Mouse (Mus musculus) CH12.LX (cell line): ENCODE measurements at regions not wholly inside any gene's neighbourhood (a gene's known extent, or its start where the extent isn't known, plus 50 kb on each side); places are given as distances from the start of the nearest gene placed in this dataset.

Source experiments
- DNase-seq: peaks from one replicate; pipeline ENCODE4 v3.0.0-alpha.2; 2013; ENCODE audit errors: extremely low read depth
- H3K27ac ChIP-seq: 2 replicates; pipeline ENCODE4 v1.5.1; 2012; ENCODE audit warnings: low read depth, mild to moderate bottlenecking, control low read depth, moderate library complexity; ENCODE audit not compliant: insufficient read depth
- H3K27me3 ChIP-seq: replicated peaks from 2 replicates; pipeline ENCODE3; 2012; ENCODE audit warnings: inconsistent platforms
- H3K36me3 ChIP-seq, 2 experiments: replicated peaks in 1 of 2; 2 replicates each; pipeline versions ENCODE3 to v1.6.1; 2012; ENCODE audit warnings: inconsistent platforms in 1 of 2, low read length in 1 of 2, mild to moderate bottlenecking in 1 of 2, mixed read lengths in 1 of 2, moderate library complexity in 1 of 2; ENCODE audit not compliant: control insufficient read depth in 1 of 2, insufficient read depth in 1 of 2
- H3K4me1 ChIP-seq, 2 experiments: 2 replicates each; pipeline ENCODE4 v1.6.1; 2012; ENCODE audit warnings: inconsistent platforms in 1 of 2, moderate library complexity in 1 of 2; ENCODE audit not compliant: insufficient read depth in 2 of 2, control insufficient read depth in 1 of 2
- H3K4me2 ChIP-seq: 2 replicates; pipeline ENCODE4 v1.6.1; 2012; ENCODE audit warnings: low read depth, mild to moderate bottlenecking, control low read depth; ENCODE audit not compliant: poor library complexity, insufficient read depth, severe bottlenecking
- H3K4me3 ChIP-seq, 3 experiments: fragments of 150-350 bp in 1 of 3; sonication (generic) in 1 of 3; replicated peaks in 1 of 3; 2 replicates each; pipeline versions ENCODE3 to v1.5.1; 2011 to 2012; ENCODE audit warnings: low read depth in 2 of 3, low read length in 2 of 3, mild to moderate bottlenecking in 2 of 3, moderate library complexity in 2 of 3, control low read depth in 1 of 3, improper control_type of control experiment in 1 of 3, inconsistent platforms in 1 of 3, mixed read lengths in 1 of 3; ENCODE audit not compliant: poor library complexity in 1 of 3
- H3K79me2 ChIP-seq: replicated peaks from 2 replicates; pipeline ENCODE4 v1.6.1; 2012; ENCODE audit warnings: mild to moderate bottlenecking, moderate library complexity; ENCODE audit not compliant: control insufficient read depth, poor library complexity, insufficient read depth, severe bottlenecking; ENCODE audit errors: extremely low read depth
- H3K9ac ChIP-seq: 2 replicates; pipeline ENCODE4 v1.6.1; 2012; ENCODE audit warnings: low read depth, mild to moderate bottlenecking, control low read depth, moderate library complexity; ENCODE audit not compliant: insufficient read depth
- H3K9me3 ChIP-seq: replicated peaks from 2 replicates; pipeline ENCODE3; 2012; ENCODE audit warnings: low read length, inconsistent platforms, mixed read lengths
- CHD1 ChIP-seq: IDR thresholded peaks from 2 replicates; pipeline ENCODE4 v1.6.1; 2012; ENCODE audit warnings: low read depth, low read length, improper control_type of control experiment, inconsistent platforms
- E2F4 ChIP-seq: IDR thresholded peaks from 2 replicates; pipeline ENCODE4 v1.6.1; 2011; ENCODE audit warnings: low read depth, low read length, improper control_type of control experiment; ENCODE audit not compliant: insufficient replicate concordance
- ETS1 ChIP-seq: conservative IDR thresholded peaks from 2 replicates; pipeline ENCODE4 v1.6.1; 2012; ENCODE audit warnings: low read depth, mild to moderate bottlenecking, inconsistent platforms, low read length, improper control_type of control experiment, moderate library complexity
- IRF4 ChIP-seq: IDR thresholded peaks from 2 replicates; pipeline ENCODE4 v1.6.1; 2014; ENCODE audit warnings: low read depth, mild to moderate bottlenecking, inconsistent platforms, low read length, improper control_type of control experiment
- MAFK ChIP-seq: IDR thresholded peaks from 2 replicates; pipeline ENCODE4 v1.6.1; 2011; ENCODE audit warnings: low read length, improper control_type of control experiment; ENCODE audit not compliant: insufficient replicate concordance
- MEF2A ChIP-seq: IDR thresholded peaks from 2 replicates; pipeline ENCODE4 v1.6.1; 2014; ENCODE audit warnings: low read depth, mild to moderate bottlenecking, inconsistent platforms, low read length, improper control_type of control experiment, borderline replicate concordance
- MXI1 ChIP-seq: IDR thresholded peaks from 2 replicates; pipeline ENCODE4 v1.6.1; 2011; ENCODE audit warnings: mild to moderate bottlenecking, low read depth, low read length, improper control_type of control experiment
- NELFE ChIP-seq: IDR thresholded peaks from 2 replicates; pipeline ENCODE4 v1.6.1; 2011; ENCODE audit warnings: low read depth, low read length, improper control_type of control experiment
- PAX5 ChIP-seq: IDR thresholded peaks from 2 replicates; pipeline ENCODE4 v1.6.1; 2012; ENCODE audit warnings: low read length, inconsistent platforms, mixed read lengths
- SIN3A ChIP-seq: IDR thresholded peaks from 2 replicates; pipeline ENCODE4 v1.6.1; 2012; ENCODE audit warnings: low read length, improper control_type of control experiment, inconsistent platforms
- TBP ChIP-seq: conservative IDR thresholded peaks from 2 replicates; pipeline ENCODE4 v1.6.1; 2011; ENCODE audit warnings: low read depth, low read length, improper control_type of control experiment
- TCF12 ChIP-seq: IDR thresholded peaks from 2 replicates; pipeline ENCODE4 v1.6.1; 2014; ENCODE audit warnings: low read depth, mild to moderate bottlenecking, inconsistent platforms, low read length, improper control_type of control experiment
- ZNF384 ChIP-seq: IDR thresholded peaks from 2 replicates; pipeline ENCODE4 v1.6.1; 2012; ENCODE audit warnings: low read depth, low read length, improper control_type of control experiment, inconsistent platforms
- dilution Hi-C: fragments of 300-500 bp; cut with MboI; formaldehyde crosslinking; loops from 2 replicates; pipeline ENCODE4 v1.14.3; 2020; ENCODE audit warnings: low sequenced_read_pairs; ENCODE audit not compliant: extremely low pct_unique_long_range_greater_than_20kb, extremely low pct_ligation_motif_present
- in situ Hi-C: fragments of 300-500 bp; cut with MboI; formaldehyde crosslinking; loops from 3 replicates; pipeline ENCODE4 v1.14.3; 2019; ENCODE audit warnings: low sequenced_read_pairs, low pct_ligation_motif_present, low pct_unique_long_range_greater_than_20kb, mixed read lengths

- no peak overlapping the region for H3K27ac ChIP-seq
- dilution Hi-C loops, result no loop called here
These were observed 180.0 kb upstream of the Nt5c1b start for GRCm38 (mm10) chr12:10189746-10190145.

GRCm38 (mm10) chr12:10197906-10198460, 171.8 kb upstream of the Nt5c1b start:
- Histone ChIP-seq H3K4me2 (no peak overlapping the region), H3K4me1 (no peaks in the 10 kb centered on the region), H3K79me2 (no peaks in the 10 kb centered on the region), H3K9ac (no peak overlapping the region), H3K27ac (no peak overlapping the region), H3K9me3 (no peaks in the 10 kb centered on the region), H3K27me3 (no peaks in the 10 kb centered on the region), H3K36me3 (no peaks in the 10 kb centered on the region), H3K4me3 (no peak overlapping the region)
- TF ChIP-seq TCF12 (no peak), MXI1 (no peak), CHD1 (no peak), IRF4 (no peak), SIN3A (no peak), E2F4 (no peak), MAFK (no peak), ETS1 (no peak)
- in situ Hi-C loops (no loop called here), dilution Hi-C loops (no loop called here)
- DNase-seq, result no peak

More at GRCm38 (mm10) chr12:10189746-10190145, 180.0 kb upstream of the Nt5c1b start:
- no peak for TF ChIP-seq TBP
- Histone ChIP-seq H3K4me1 (no peaks in the 10 kb centered on the region), H3K4me3 (no peak overlapping the region), H3K9ac (no peak overlapping the region), H3K27me3 (no peaks in the 10 kb centered on the region), H3K9me3 (no peaks in the 10 kb centered on the region), H3K36me3 (no peaks in the 10 kb centered on the region), H3K4me2 (no peak overlapping the region), H3K79me2 (no peaks in the 10 kb centered on the region)
- in situ Hi-C loops, result no loop called here
- DNase-seq, result no peak

GRCm38 (mm10) chr12:10209841-10210240, 159.9 kb upstream of the Nt5c1b start:
- Histone ChIP-seq H3K9ac (no peak overlapping the region), H3K79me2 (no peaks in the 10 kb centered on the region), H3K27me3 (no peaks in the 10 kb centered on the region), H3K36me3 (no peaks in the 10 kb centered on the region), H3K4me1 (no peaks in the 10 kb centered on the region), H3K27ac (no peak overlapping the region), H3K9me3 (no peaks in the 10 kb centered on the region), H3K4me3 (no peak overlapping the region), H3K4me2 (no peak overlapping the region)
- in situ Hi-C loops, result no loop called here
- dilution Hi-C loops, result no loop called here
- no peak for DNase-seq
- TF ChIP-seq PAX5 (no peak), NELFE (no peak), E2F4 (no peak), ZNF384 (no peak), MEF2A (no peak)
